8 mouse cellular contexts compared by ENCODE assay signal in the genomic region with DNA sequence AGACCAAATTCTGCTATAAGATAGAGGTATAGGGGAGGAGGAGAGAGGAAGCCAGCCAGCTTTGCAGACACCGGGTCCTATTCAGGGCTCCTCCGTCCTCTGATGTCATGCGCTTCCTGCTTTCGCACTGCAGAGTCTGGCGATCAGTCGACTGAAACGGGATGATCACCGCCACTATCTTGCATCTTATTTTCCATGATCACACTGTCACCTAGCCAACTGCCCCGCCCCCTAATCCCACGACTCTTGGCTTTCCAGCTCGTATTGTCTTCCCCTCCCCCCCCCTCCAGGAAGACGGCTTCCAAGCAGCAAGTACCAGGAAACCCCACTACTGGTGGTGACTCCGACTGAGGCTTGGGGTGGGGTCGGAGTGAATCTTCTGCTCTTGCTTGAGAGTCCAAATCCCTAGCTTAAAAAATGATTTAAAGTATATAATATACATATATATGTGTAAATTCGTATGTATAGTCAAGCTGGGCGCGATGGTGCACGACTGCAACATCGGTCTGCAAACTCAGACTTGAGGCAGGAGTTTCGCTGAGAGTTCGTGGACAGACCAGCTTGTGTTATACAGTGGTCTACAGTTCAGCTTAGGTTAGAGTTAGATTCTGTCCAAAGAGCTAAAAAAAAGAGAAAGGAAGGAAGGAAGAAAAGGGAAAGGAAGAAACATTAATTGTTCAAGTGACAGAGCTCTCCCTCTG.
DNase-seq lines count a peak whose midpoint lies in the region; ATAC-seq lines count a peak whose summit lies in the region.

No protein-coding gene starts in this region.

- peak overlapping the region; percentile 49 for H3K4me3 ChIP-seq in embryonic facial prominence, embryonic 12.5 days
- peak overlapping the region; percentile 59 for H3K4me3 ChIP-seq in heart, embryonic 10.5 days
- H3K4me3 ChIP-seq in liver, embryonic 13.5 days (replicated peaks) = peak overlapping the region; percentile 61
- H3K4me3 ChIP-seq in stomach, embryonic 16.5 days (replicated peaks; ENCODE audit: low read length) = peak overlapping the region; percentile 52

- H3K4me1 ChIP-seq in embryonic facial prominence, embryonic 12.5 days = 0 out of 2 replicates have a peak, but pooled peaks cover 5% of the 10 kb centered on the region
- H3K4me1 ChIP-seq in heart, embryonic 10.5 days = peaks cover 33% of the 10 kb centered on the region
- peaks cover 50% of the 10 kb centered on the region for H3K4me1 ChIP-seq in liver, embryonic 13.5 days (replicated peaks)
- H3K4me1 ChIP-seq in stomach, embryonic 16.5 days (ENCODE audit: control insufficient read depth, insufficient read depth, low read length) = 0 out of 2 replicates have a peak, but pooled peaks cover 7% of the 10 kb centered on the region

- H3K4me2 ChIP-seq in embryonic facial prominence, embryonic 12.5 days (replicated peaks) = peak overlapping the region; percentile 85
- H3K4me2 ChIP-seq in liver, embryonic 13.5 days = peak overlapping the region; percentile 92
- peak overlapping the region; percentile 97 for H3K4me2 ChIP-seq in stomach, embryonic 16.5 days (ENCODE audit: low read depth, low read length)

- peaks cover 11% of the 10 kb centered on the region for H3K27me3 ChIP-seq in embryonic facial prominence, embryonic 12.5 days
- peaks cover 31% of the 10 kb centered on the region for H3K27me3 ChIP-seq in heart, embryonic 10.5 days (ENCODE audit: insufficient read depth, poor library complexity, severe bottlenecking)
- H3K27me3 ChIP-seq in liver, embryonic 13.5 days = peaks cover 14% of the 10 kb centered on the region
- H3K27me3 ChIP-seq in stomach, embryonic 16.5 days (ENCODE audit: control insufficient read depth, insufficient read depth, low read length) = no peaks in the 10 kb centered on the region

- peak overlapping the region; percentile 53 for H3K9ac ChIP-seq in embryonic facial prominence, embryonic 12.5 days
- H3K9ac ChIP-seq in liver, embryonic 13.5 days = peak overlapping the region; percentile 67
- H3K9ac ChIP-seq in stomach, embryonic 16.5 days (ENCODE audit: low read length) = peak overlapping the region; percentile 67

- peak overlapping the region; percentile 54 for H3K27ac ChIP-seq in embryonic facial prominence, embryonic 12.5 days
- peak overlapping the region; percentile 85 for H3K27ac ChIP-seq in heart, embryonic 10.5 days
- peak overlapping the region; percentile 76 for H3K27ac ChIP-seq in liver, embryonic 13.5 days
- H3K27ac ChIP-seq in stomach, embryonic 16.5 days (ENCODE audit: low read length) = peak overlapping the region; percentile 90

- WGBS in embryonic facial prominence, embryonic 12.5 days = under 1% methylated on average over 21 of the region's 21 CpGs
- WGBS in heart, embryonic 10.5 days = under 1% methylated on average over 21 of the region's 21 CpGs
- WGBS in liver, embryonic 13.5 days (ENCODE audit: insufficient replicate concordance) = 1% methylated on average over 21 of the region's 21 CpGs
- 1% methylated on average over 21 of the region's 21 CpGs for WGBS in stomach, embryonic 16.5 days

- DNase-seq in B cell, adult 2 months = peak; percentile 87 to 89
- DNase-seq in adrenal gland, postnatal 14 days = peak; percentile 78
- peak; percentile 84 for DNase-seq in heart, embryonic 10.5 days (ENCODE audit: low spot score)
- peak; percentile 82 for DNase-seq in kidney, adult 9 months
- peak; percentile 28 for DNase-seq in liver, embryonic 13.5 days
- peak; percentile 92 for DNase-seq in naive thymus-derived CD4-positive, alpha-beta T cell, adult 2 months (ENCODE audit: low read depth)

- no peaks in the 10 kb centered on the region for H3K9me3 ChIP-seq in embryonic facial prominence, embryonic 12.5 days
- H3K9me3 ChIP-seq in heart, embryonic 10.5 days = no peaks in the 10 kb centered on the region
- H3K9me3 ChIP-seq in liver, embryonic 13.5 days (replicated peaks) = no peaks in the 10 kb centered on the region; the same call in 1 of the 2 replicates
- H3K9me3 ChIP-seq in stomach, embryonic 16.5 days (replicated peaks; ENCODE audit: control insufficient read depth, low read length) = no peaks in the 10 kb centered on the region

- H3K36me3 ChIP-seq in embryonic facial prominence, embryonic 12.5 days = no peaks in the 10 kb centered on the region
- no peaks in the 10 kb centered on the region for H3K36me3 ChIP-seq in heart, embryonic 10.5 days
- no peaks in the 10 kb centered on the region for H3K36me3 ChIP-seq in liver, embryonic 13.5 days
- H3K36me3 ChIP-seq in stomach, embryonic 16.5 days (ENCODE audit: control insufficient read depth, insufficient read depth, low read length) = no peaks in the 10 kb centered on the region

- ATAC-seq in embryonic facial prominence, embryonic 12.5 days (ENCODE audit: insufficient number of reproducible peaks, insufficient read depth, low FRiP score, low TSS enrichment) = peak; percentile 29; the same call in 1 of the 2 replicates
- peak; percentile 1 for ATAC-seq in liver, embryonic 13.5 days (ENCODE audit: low read depth)
- peak; percentile 14 for ATAC-seq in stomach, embryonic 16.5 days (ENCODE audit: insufficient read depth, low FRiP score)

Comparison
In these comparisons a context has a peak if more than half of its experiments do, and no peak if none do; other contexts are left out.
1. Peak in every context shown above with its lines: DNase-seq, ATAC-seq, H3K4me3 ChIP-seq and H3K27ac ChIP-seq.
2. DNase-seq: peak in every context shown above with its lines; median percentile 92 in naive thymus-derived CD4-positive, alpha-beta T cell, adult 2 months; 88 in B cell, adult 2 months; 84 in heart, embryonic 10.5 days; 82 in kidney, adult 9 months; 78 in adrenal gland, postnatal 14 days; 28 in liver, embryonic 13.5 days.